Mouse (Mus musculus): ENCODE measurements around the gene Nav2. TPM values are rescaled to one million over a fixed set of nuclear protein-coding genes. Genes with fewer than 3 reads are reported as not detected.

Gene Nav2
- total RNA-seq, 2 experiments from 2014 or later = 116 to 131 TPM

DNA sequence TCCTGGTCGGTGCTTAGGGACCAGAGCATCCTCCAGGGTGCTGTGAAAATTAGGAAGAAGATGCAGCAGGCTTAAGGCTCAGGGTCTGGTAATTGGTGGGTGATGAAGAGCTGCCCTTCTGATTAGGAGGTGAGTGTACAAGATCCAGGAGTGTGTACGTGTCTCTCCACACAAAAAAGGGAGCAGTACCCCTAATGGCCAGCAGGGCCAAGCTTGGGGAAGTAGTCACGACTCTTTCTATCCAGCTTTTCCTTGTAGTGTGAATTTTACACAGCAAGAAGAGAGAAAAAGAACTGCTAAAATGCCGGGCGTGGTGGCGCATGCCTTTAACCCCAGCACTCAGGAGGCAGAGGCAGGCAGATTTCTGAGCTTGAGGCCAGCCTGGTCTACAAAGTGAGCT lies 399.2 kb downstream of the Nav2 start:
- DNase-seq (ENCODE audit: extremely low spot score in 1 of 2, low spot score in 2 of 2) = no peak
- intact Hi-C loops (cut with DNase I) = no loop called here

DNA sequence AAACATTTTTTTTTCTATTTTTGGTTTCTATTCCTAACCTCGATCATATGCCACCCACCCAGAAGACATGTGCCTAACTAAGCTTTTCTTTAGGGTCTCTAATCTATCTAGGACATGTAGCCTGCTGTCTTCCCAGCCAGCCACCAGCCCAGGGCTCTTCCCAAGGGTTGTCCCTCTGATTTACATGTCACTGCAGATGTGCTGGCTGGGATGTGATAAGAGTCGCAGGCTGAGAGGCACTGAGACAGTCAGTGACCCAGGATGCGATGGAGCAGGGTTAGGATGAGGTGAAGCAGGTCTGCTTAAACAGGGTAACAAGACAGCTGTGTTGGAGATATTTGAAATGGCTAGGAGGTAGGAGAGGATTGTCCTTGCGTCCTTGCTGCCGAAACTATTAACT lies 401.2 kb downstream of the Nav2 start:
- no peak for DNase-seq (ENCODE audit: extremely low spot score in 1 of 2, low spot score in 2 of 2)
- intact Hi-C loops (cut with DNase I) = no loop called here

DNA sequence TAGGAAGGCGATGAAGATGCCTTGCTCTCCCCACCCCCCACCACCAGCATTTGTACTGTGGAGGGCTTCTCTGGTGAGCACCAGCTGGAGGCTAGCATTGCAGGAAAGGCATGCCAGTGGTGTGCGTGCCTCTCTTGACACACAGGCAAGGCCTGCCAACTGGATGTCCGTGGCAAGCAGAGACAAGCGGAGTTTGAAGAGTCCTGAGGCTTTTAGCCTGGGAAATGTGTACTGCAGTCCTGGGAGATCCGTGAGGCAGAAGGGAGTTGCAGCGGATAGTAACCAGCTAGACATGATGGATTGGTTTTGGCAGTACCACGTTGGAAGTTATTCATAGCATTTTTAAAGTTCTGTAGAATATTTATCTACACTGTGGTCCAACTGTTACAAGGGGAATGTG lies 405.4 kb downstream of the Nav2 start:
- intact Hi-C loops (cut with DNase I) = no loop called here
- no peak for DNase-seq (ENCODE audit: extremely low spot score in 1 of 2, low spot score in 2 of 2)

DNA sequence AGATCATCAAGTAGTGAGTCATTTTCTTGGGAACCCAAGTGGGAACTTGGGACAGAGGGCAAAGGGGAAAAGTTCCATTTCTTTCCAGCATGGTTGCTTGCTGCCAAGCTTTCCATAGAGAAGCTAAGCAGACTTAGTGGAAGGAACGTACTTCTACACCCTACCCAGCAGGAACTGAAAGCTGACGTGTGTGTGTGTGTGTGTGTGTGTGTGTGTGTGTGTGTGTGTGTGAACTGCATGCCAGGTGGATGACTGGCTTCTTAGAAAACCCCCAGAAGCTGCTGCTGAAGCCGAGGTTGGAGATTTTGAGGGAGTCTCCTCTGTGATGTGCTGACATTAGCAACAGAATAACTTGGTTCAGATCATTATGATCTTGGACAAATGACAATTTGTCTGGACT lies 406.5 kb downstream of the Nav2 start:
- intact Hi-C loops (cut with DNase I) = no loop called here
- no peak for DNase-seq (ENCODE audit: extremely low spot score in 1 of 2, low spot score in 2 of 2)

DNA sequence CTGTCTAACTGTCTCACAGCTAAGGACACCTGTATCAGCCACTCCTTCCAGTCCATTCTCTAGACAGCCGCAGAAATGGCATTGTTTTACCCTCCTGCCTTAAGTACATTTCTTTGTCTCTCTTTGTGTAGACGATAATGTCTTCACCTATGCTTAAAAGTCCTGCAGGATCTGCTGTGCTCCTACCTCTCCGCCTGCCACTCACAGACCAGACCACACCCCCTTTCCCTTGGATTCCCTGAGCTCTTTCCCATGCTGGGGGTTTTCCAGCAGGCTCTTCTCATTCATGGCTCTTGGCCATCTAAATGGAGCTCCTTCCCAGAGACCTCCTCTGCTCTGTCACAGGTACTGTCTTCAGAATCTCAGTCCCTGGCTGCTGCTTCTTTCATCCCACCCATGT lies 408.1 kb downstream of the Nav2 start:
- DNase-seq (ENCODE audit: extremely low spot score in 1 of 2, low spot score in 2 of 2) = no peak
- intact Hi-C loops (cut with DNase I) = no loop called here

DNA sequence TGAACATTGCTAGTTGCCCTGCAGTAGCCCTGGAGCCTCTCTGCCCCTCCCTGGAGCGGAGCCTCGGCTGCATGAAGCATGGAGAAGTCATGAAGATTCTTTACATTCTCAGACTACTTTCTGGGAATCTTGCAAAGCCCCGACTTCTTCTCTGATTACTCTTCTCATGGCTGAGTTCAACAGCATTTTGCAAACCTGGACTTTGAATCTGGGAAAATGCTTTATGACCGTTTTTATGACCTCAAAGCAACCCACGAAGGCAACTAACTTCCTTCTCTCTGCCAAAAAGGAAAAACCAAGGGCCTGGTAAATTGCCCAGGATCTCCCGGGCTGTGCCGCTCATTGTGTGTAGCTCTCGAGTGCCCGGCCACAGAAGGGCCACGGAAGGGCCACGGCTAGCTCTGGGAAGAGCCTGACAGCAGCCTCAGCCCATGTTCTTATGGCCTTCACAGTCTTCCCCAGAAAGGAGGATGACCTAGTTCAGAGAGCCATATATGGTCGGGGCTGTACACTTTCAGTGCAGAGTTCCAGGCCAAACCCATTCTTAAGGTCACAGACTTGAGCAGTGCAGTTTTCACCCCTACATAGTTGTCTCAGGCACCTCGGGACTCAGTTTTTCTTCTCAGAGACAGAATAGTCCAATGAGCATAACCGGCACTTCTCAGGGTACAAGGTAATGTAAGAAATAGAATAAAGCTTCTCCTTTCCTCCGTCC lies 409.8 kb downstream of the Nav2 start:
- no peak for DNase-seq (ENCODE audit: extremely low spot score in 1 of 2, low spot score in 2 of 2)
- intact Hi-C loops (cut with DNase I) = no loop called here

DNA sequence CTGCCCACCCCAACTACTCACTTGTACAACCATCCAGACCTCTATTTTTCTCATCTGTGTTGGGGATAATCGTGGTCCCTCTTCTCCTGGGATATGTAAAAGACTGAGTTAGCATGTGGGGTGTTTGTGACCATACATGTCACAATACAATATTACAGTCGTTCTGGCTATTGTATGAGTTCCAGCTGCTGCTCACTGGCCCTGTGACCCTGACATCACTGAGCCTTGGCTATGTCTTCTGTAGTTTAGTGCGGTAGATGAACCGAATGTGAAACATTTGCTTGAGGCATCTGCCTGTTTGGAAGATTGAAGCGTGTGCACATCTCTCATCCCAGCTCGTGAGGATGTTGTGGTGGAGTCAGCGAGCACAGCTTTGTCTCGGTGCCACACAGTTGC lies 410.4 kb downstream of the Nav2 start:
- DNase-seq (ENCODE audit: extremely low spot score in 1 of 2, low spot score in 2 of 2) = no peak
- intact Hi-C loops (cut with DNase I) = no loop called here

DNA sequence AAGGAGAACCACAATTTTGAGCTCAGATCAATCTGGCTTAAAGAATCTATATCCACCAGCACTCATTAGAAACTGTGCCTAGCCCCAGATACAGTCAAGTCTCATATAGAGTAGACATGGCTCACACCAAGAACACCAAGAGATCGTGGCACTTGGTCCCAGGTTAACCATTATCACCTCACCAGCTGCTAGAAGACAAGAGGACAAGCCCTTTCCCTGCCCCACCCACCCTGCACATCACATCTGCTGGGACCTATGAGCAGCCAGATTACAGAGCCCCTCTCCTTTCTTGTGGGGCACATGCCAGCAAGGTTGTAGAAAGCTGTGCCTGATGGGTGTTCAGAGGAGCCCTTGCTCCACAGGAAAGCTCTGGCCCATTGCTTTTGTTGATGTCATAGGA lies 411.5 kb downstream of the Nav2 start:
- no peak for DNase-seq (ENCODE audit: extremely low spot score in 1 of 2, low spot score in 2 of 2)
- intact Hi-C loops (cut with DNase I) = no loop called here

DNA sequence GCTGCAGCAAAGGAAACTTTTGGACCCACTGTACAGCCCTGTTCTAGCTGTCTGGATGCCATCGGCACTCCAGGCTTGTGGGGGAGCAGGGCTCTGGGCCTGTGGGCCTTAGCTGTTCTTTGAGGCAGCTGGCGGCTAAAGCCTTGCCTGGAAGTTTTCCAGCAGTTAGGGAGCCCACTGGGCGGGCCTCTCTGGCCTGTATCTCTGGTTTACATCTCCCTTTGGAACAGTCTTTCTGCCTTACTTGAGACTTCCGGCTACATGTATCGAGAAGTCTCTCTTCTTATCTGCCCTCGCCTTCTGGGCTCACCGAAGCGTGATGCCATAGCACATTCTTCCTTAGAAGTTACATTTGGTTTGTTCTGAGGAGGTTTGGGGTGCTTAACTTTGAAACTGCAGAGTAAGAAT lies 412.6 kb downstream of the Nav2 start:
- DNase-seq (ENCODE audit: extremely low spot score in 1 of 2, low spot score in 2 of 2) = peak; percentile 24 to 38
- intact Hi-C loops (cut with DNase I) = no loop called here

DNA sequence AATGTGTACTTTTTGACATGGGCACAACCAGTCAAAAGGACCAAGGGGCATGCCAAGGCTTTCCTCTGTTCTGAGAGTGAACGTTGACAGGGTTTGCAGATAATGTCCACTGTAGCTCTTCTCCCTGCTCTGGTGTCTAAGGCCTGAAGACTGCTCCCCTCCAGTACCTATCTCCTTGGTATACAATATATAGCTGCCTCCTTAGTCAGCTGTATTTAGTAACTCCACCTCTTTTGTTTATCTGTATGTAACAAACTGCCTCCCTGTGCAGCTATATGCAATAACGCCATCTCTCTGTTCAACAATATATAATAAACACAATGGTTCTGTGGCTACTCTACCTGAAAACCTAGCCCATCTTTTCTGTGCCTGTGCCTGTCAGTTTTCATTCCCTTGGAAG lies 413.7 kb downstream of the Nav2 start:
- intact Hi-C loops (cut with DNase I) = no loop called here
- no peak for DNase-seq (ENCODE audit: extremely low spot score in 1 of 2, low spot score in 2 of 2)

DNA sequence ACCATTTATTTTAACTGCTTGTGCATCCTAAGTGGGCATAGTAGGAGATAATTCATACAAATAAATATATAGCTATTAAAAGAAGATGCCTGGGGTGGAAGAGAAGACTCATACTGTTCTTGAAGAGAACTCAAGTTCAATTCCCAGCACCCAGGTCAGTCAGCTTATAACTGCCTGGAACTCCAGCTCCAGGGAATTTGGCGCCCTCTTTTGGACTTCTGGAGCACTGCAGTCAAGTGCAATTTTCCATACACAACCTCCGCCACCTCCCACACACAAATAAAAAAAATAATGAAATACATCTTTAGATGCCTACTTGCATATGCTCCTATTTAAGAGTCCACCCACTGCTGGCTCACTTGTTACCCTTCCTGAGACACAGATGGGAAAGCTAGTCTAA lies 416.1 kb downstream of the Nav2 start:
- DNase-seq (ENCODE audit: extremely low spot score in 1 of 2, low spot score in 2 of 2) = no peak
- intact Hi-C loops (cut with DNase I) = no loop called here

DNA sequence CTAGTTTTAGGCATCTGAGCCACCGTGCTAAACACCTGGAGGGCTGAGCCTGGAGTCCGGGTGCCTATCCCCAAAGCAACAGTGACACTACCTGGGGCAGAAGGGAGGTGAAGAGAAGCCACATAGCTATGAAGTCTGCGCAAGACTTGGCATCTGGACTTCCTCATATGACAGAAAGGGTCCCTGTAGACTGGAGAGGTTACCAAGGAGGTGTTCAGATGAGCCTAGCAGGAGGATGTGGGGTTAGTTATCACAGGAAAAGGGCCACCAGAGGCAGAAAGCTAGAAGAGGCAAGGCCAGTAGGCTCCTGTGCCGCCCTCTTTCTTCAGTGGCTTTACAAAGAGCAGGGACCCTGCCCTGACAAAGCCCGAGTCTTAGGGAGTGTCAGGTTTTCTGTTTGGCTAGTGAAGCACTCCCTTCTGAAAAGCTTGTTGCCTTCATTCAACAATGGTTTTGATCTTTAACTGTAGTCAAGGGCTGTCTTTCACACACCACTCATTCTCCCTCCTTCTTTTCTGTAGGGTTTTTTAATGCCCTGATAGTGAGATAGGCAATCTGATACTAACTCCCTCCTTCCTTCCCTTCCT lies 417.7 kb downstream of the Nav2 start:
- DNase-seq (ENCODE audit: extremely low spot score in 1 of 2, low spot score in 2 of 2) = no peak
- intact Hi-C loops (cut with DNase I) = no loop called here

DNA sequence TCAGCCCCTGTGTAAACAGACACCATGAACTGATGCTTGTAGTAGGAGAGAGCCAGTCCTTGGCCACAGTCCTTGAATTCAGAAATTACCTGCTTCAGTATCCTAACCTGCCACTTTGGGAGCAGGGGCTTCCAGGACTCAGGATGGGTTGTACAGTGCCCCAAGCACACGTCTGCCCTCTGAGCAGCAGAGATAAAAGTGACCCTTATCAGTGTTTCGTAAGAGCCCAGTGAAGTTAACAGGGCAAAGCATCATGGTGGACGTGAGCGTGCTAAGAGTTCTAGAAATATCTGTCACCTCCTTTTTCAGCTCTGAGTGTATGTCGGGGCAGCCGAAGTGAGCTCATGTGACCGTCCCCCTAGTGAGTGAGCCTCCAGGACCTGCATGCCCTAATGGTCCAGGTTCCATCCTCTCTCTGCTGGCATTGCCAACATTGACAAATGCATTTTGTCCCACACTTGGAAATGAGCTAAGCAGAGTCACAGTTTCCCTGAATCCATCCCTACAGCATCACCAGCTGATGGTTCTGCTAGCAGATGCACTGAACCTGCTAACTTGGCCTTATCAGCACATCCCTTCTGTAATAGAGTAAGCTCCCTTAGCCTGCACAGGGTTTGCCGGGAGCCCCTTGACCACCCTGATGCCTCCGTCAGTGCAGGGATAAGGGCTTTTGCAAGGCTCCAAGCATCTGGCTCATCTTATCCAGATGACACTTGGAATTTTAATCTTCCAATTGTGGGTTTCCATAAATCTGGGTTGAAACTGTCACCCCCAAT lies 418.6 kb downstream of the Nav2 start:
- intact Hi-C loops (cut with DNase I) = no loop called here
- no peak for DNase-seq (ENCODE audit: extremely low spot score in 1 of 2, low spot score in 2 of 2)

DNA sequence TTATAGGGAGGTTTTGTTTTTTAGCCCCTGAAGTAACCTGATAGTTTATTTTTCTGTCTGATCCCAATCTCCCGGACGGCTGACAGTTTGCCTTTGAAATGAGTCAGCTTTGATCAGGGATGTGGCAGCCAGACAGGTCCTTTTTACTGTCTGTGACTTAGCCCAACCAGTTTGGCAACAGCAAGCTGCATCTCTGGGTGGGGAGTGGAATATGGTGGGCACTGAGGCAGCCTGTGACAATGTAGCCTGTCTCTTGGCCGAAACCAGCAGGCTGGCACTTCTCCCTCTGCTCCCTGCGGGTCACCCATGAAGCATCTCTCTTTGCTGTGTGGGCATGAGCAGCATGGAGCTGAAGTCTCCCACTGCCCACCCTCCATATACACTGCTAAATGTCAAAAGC lies 421.7 kb downstream of the Nav2 start:
- no peak for DNase-seq (ENCODE audit: extremely low spot score in 1 of 2, low spot score in 2 of 2)
- intact Hi-C loops (cut with DNase I) = no loop called here

DNA sequence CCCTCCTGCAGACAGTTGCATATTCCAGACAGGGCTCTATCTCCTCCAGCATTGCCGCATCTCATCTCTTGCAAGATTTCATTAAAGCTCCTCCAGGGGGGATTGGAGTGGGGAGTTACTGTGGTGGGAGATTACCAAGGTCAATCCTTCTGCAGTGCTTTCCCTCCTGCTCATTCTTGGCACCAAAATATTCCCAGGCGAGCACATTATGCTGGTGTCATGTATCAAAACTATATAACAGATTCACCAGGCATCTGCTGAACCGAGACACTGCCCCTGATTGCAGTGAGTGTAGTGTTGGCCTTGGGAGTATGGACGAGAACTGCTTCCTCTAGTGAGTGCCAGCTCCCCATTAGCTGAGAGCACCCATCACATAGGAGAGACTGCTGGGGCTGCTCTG lies 423.4 kb downstream of the Nav2 start:
- intact Hi-C loops (cut with DNase I) = no loop called here
- DNase-seq (ENCODE audit: extremely low spot score in 1 of 2, low spot score in 2 of 2) = no peak

DNA sequence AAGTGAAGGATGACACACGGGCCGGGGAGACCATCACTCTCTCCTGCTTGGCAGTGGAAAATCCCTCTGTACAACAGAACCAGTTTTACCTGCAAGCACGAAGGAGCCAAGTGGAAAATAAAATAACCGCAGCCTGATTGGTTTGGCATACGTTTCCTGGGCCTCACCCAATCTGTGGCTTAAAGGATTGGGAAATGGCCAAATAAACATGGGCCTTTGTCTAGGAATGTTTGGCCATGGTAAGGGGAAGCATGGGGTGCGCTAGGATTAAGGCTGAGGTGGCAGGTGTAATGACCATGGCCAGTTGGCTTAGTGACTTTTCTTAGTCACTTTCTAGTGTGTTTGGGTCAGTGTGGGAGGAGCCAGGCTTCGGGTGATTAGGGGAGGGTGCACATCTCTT lies 424.1 kb downstream of the Nav2 start:
- no peak for DNase-seq (ENCODE audit: extremely low spot score in 1 of 2, low spot score in 2 of 2)
- intact Hi-C loops (cut with DNase I) = no loop called here

DNA sequence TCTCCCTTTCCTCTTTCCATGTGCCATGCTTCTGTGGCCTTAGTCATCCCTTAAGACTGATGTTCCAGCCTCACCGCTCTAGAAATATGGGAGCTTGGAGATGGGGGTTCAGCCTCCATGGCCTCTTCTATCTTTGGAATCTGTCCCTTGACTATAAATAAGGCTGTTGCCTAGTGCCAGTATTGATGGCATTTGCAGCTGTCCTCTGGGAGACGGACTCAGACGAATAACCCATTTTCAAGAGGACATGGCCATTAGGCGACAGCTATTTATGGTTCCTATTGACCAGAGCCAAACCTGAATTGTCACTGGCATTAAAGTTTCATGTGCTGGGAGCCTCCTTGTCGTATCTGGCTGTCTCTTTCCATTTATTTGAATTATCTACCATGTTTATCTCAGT lies 425.6 kb downstream of the Nav2 start:
- no peak for DNase-seq (ENCODE audit: extremely low spot score in 1 of 2, low spot score in 2 of 2)
- intact Hi-C loops (cut with DNase I) = no loop called here

DNA sequence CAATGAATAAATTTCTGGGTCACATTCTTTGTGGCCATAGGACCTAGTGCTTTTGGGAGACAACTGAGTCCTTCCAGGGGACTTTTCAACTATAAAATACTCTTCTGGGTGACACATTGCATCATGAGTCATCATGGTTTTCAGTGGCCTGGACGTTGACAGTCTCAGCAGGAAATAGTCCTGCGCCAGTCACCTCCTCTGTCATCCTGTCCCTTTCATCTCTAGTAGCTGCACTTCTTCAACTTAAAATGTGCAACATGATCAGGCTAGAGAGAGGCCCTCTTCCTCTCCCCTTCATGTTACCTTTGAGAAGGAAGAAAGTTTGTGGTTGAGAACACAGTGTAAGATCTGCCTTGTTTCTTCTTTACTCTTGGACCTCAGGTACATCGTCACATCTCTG lies 426.5 kb downstream of the Nav2 start:
- intact Hi-C loops (cut with DNase I) = no loop called here
- no peak for DNase-seq (ENCODE audit: extremely low spot score in 1 of 2, low spot score in 2 of 2)

DNA sequence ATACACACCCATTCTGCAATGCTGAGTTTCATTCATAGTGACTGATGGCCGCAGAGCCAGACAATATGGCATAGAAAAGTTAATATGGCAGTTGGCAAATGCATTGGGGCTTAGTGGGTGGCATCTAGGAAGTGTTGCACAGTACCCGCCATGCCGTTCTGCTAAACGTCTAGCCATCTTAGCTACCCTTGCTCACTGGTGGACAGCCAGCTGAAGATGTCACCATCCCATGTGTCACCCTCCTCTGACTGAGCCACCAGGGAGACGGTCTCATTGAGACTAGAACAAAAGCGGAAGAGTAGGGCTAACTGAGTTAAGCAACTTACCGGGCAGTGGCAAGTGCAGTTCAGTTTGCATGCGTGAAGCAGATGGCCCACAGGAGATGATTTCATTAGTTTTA lies 428.2 kb downstream of the Nav2 start:
- DNase-seq (ENCODE audit: extremely low spot score in 1 of 2, low spot score in 2 of 2) = no peak
- intact Hi-C loops (cut with DNase I) = no loop called here

DNA sequence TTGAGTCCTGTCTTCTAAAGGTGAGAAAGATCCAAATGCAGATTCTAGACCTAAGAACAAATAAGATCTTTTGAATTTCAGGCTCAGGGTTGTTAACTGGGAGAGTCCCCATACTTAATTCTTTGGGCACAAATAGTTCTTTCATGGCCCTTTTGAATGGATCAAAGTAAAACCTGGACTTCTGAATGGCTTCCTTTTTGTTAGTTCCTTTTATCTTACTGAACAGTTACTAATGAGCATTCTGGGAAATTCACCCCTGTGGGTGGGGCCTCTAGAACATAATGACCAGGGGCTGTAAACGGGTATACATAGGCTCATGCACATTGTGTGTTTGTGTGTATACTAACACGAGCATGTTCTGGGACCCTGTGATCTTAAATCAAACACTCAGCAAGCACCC lies 429.2 kb downstream of the Nav2 start:
- no peak for DNase-seq (ENCODE audit: extremely low spot score in 1 of 2, low spot score in 2 of 2)
- intact Hi-C loops (cut with DNase I) = no loop called here
